Mouse (Mus musculus) E14TG2a.4 (cell line): Measurements from ENCODE around the gene Selenoo.

ENCODE experiments used
- CTCF ChIP-seq: conservative IDR thresholded peaks from 2 replicates; pipeline ENCODE4 v1.5.1; 2014; ENCODE audit warnings: low read length
- NANOG ChIP-seq: IDR thresholded peaks from 2 replicates; pipeline ENCODE4 v1.6.1; 2014; ENCODE audit warnings: borderline replicate concordance, low read length, mixed read lengths
- POU5F1 ChIP-seq: IDR thresholded peaks from 2 replicates; pipeline ENCODE4 v1.6.1; 2014; ENCODE audit warnings: low read length, borderline replicate concordance

- TF ChIP-seq CTCF (no peak), NANOG (no peak), POU5F1 (no peak)
Measured at GRCm38 (mm10) chr15:89098616-89099015, 9.7 kb downstream of the Selenoo start.
